Mouse (Mus musculus) small intestine, adult 2 months (tissue): ENCODE results near the gene Cst9.

ENCODE experiments used
- CTCF ChIP-seq: fragments of 200-500 bp; IDR thresholded peaks from 2 replicates; pipeline ENCODE4 v1.5.1; 2012; ENCODE audit warnings: low read depth, mild to moderate bottlenecking, control low read depth, inconsistent platforms, low read length, moderate library complexity, mixed read lengths; ENCODE audit not compliant: insufficient replicate concordance, insufficient read length; ENCODE audit errors: extremely low read depth
- POLR2A ChIP-seq: fragments of 200-500 bp; IDR thresholded peaks from 2 replicates; pipeline ENCODE4 v1.6.1; 2012; ENCODE audit warnings: low read depth, mild to moderate bottlenecking, control low read depth, inconsistent platforms, low read length, moderate library complexity

DNA sequence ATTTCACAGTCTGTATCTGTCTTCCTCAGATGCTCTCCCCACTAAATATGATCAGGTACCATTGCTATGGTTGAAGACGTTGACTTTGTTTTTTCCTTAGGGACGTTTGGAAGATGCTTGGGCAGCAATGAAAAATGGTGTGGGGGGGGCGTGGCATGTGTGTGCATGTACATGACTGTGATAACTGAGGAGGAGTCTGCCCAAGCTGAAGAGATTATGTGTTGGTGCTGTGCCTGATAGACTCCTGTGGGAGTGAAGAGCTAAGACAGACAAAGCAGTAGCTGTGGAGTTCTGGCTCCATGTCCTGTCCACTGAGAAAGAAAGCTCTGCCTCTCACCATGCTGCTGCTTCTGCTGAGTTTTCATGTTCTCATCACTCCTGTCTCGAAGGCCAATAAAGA is at the start of gene Cst9:
- TF ChIP-seq CTCF (no peak), POLR2A (no peak)
